Comparison of ENCODE assay signal across 27 mouse cellular contexts in genomic region chr3:12173371-12173770, GRCm38 (mm10).
DNase-seq lines count a peak whose midpoint lies in the region; ATAC-seq lines count a peak whose summit lies in the region.
"Had no signal": no experiment of that assay in that cellular context is flagged by ENCODE, and none has a peak within 500 bp of the region (broad histone marks: within the 10 kb centered on the region; RNA-seq: fewer than 3 reads in every experiment).

No protein-coding gene starts in this region.

- H3K4me3 ChIP-seq in midbrain, embryonic 11.5 days (ENCODE audit: low read depth, low read length): no peak overlapping the region
- H3K4me3 ChIP-seq in midbrain, embryonic 10.5 days: no peak overlapping the region
- no peak overlapping the region for H3K4me3 ChIP-seq in hindbrain, embryonic 14.5 days (replicated peaks; ENCODE audit: low read length)
- H3K4me3 ChIP-seq in midbrain, embryonic 13.5 days (replicated peaks): no peak overlapping the region
- H3K4me3 ChIP-seq in neural tube, embryonic 13.5 days: no peak overlapping the region
- H3K4me3 ChIP-seq: embryonic facial prominence, embryonic 13.5 days; forebrain, embryonic 10.5 days; forebrain, embryonic 15.5 days; heart, embryonic 12.5 days; limb, embryonic 10.5 days; limb, embryonic 15.5 days; liver, embryonic 13.5 days had no signal

- H3K4me1 ChIP-seq in midbrain, embryonic 11.5 days (ENCODE audit: control insufficient read depth, insufficient read depth, low read length): no peaks in the 10 kb centered on the region
- H3K4me1 ChIP-seq in midbrain, embryonic 10.5 days: no peaks in the 10 kb centered on the region
- H3K4me1 ChIP-seq in hindbrain, embryonic 14.5 days (replicated peaks; ENCODE audit: control insufficient read depth, insufficient read depth, low read length): no peaks in the 10 kb centered on the region
- H3K4me1 ChIP-seq in midbrain, embryonic 13.5 days (replicated peaks): no peaks in the 10 kb centered on the region
- peaks cover 3% of the 10 kb centered on the region; the same call in 1 of the 2 replicates for H3K4me1 ChIP-seq in neural tube, embryonic 13.5 days (replicated peaks)
- H3K4me1 ChIP-seq: embryonic facial prominence, embryonic 13.5 days; forebrain, embryonic 10.5 days; forebrain, embryonic 15.5 days; heart, embryonic 12.5 days; limb, embryonic 10.5 days; limb, embryonic 15.5 days; liver, embryonic 13.5 days had no signal

- no peaks in the 10 kb centered on the region for H3K36me3 ChIP-seq in midbrain, embryonic 11.5 days (ENCODE audit: control insufficient read depth, insufficient read depth, low read length)
- H3K36me3 ChIP-seq in midbrain, embryonic 10.5 days: no peaks in the 10 kb centered on the region
- H3K36me3 ChIP-seq in hindbrain, embryonic 14.5 days (replicated peaks; ENCODE audit: control insufficient read depth, insufficient read depth): no peaks in the 10 kb centered on the region
- no peaks in the 10 kb centered on the region for H3K36me3 ChIP-seq in midbrain, embryonic 13.5 days
- H3K36me3 ChIP-seq in neural tube, embryonic 13.5 days: no peaks in the 10 kb centered on the region
- H3K36me3 ChIP-seq: embryonic facial prominence, embryonic 13.5 days; forebrain, embryonic 10.5 days; forebrain, embryonic 15.5 days; G1E; heart, embryonic 12.5 days; limb, embryonic 10.5 days; limb, embryonic 15.5 days; liver, embryonic 13.5 days had no signal

- no peak overlapping the region for H3K27ac ChIP-seq in midbrain, embryonic 11.5 days (ENCODE audit: low read depth, low read length)
- H3K27ac ChIP-seq in midbrain, embryonic 10.5 days (replicated peaks): no peak overlapping the region
- H3K27ac ChIP-seq in hindbrain, embryonic 14.5 days: no peak overlapping the region
- no peak overlapping the region for H3K27ac ChIP-seq in midbrain, embryonic 13.5 days
- H3K27ac ChIP-seq in neural tube, embryonic 13.5 days (replicated peaks): no peak overlapping the region
- H3K27ac ChIP-seq: embryonic facial prominence, embryonic 13.5 days; forebrain, embryonic 10.5 days; forebrain, embryonic 15.5 days; limb, embryonic 10.5 days; limb, embryonic 15.5 days; liver, embryonic 13.5 days; macrophage had no signal

- 74% methylated on average over 3 of the region's 3 CpGs for WGBS in midbrain, embryonic 11.5 days
- 85% methylated on average over 3 of the region's 3 CpGs for WGBS in midbrain, embryonic 10.5 days
- 33% methylated on average over 3 of the region's 3 CpGs for WGBS in hindbrain, embryonic 14.5 days
- 55% methylated on average over 3 of the region's 3 CpGs for WGBS in midbrain, embryonic 13.5 days
- WGBS in neural tube, embryonic 13.5 days: 40% methylated on average over 3 of the region's 3 CpGs

- H3K4me2 ChIP-seq in midbrain, embryonic 11.5 days: no peak overlapping the region
- no peak overlapping the region for H3K4me2 ChIP-seq in hindbrain, embryonic 14.5 days (replicated peaks)
- no peak overlapping the region for H3K4me2 ChIP-seq in midbrain, embryonic 13.5 days (replicated peaks)
- no peak overlapping the region for H3K4me2 ChIP-seq in neural tube, embryonic 13.5 days
- H3K4me2 ChIP-seq: embryonic facial prominence, embryonic 13.5 days; forebrain, embryonic 15.5 days; heart, embryonic 12.5 days; limb, embryonic 15.5 days; liver, embryonic 13.5 days had no signal

- H3K9ac ChIP-seq in midbrain, embryonic 11.5 days (ENCODE audit: low read length): no peak overlapping the region
- no peak overlapping the region for H3K9ac ChIP-seq in hindbrain, embryonic 14.5 days
- H3K9ac ChIP-seq in midbrain, embryonic 13.5 days (replicated peaks): no peak overlapping the region
- no peak overlapping the region for H3K9ac ChIP-seq in neural tube, embryonic 13.5 days
- H3K9ac ChIP-seq: embryonic facial prominence, embryonic 13.5 days; forebrain, embryonic 15.5 days; heart, embryonic 12.5 days; limb, embryonic 15.5 days; liver, embryonic 13.5 days had no signal

- ATAC-seq in midbrain, embryonic 11.5 days (ENCODE audit: low FRiP score): peak; percentile 85
- peak; percentile 77; the same call in 1 of the 2 replicates for ATAC-seq in hindbrain, embryonic 14.5 days (ENCODE audit: low FRiP score)
- ATAC-seq in midbrain, embryonic 13.5 days: peak; percentile 92
- ATAC-seq in neural tube, embryonic 13.5 days (ENCODE audit: low read depth): peak; percentile 63
- ATAC-seq: forebrain, embryonic 15.5 days had no signal

- no peaks in the 10 kb centered on the region for H3K27me3 ChIP-seq in midbrain, embryonic 11.5 days (ENCODE audit: control insufficient read depth, insufficient read depth, low read length)
- no peaks in the 10 kb centered on the region for H3K27me3 ChIP-seq in midbrain, embryonic 10.5 days (ENCODE audit: low read depth, poor library complexity, severe bottlenecking)
- H3K27me3 ChIP-seq in hindbrain, embryonic 14.5 days (ENCODE audit: control insufficient read depth, insufficient read depth, low read length): no peaks in the 10 kb centered on the region
- no peaks in the 10 kb centered on the region for H3K27me3 ChIP-seq in midbrain, embryonic 13.5 days
- no peaks in the 10 kb centered on the region for H3K27me3 ChIP-seq in neural tube, embryonic 13.5 days
- H3K27me3 ChIP-seq: embryonic facial prominence, embryonic 13.5 days; forebrain, embryonic 15.5 days; heart, embryonic 12.5 days; limb, embryonic 15.5 days; liver, embryonic 13.5 days had no signal

- H3K9me3 ChIP-seq in midbrain, embryonic 11.5 days (ENCODE audit: control insufficient read depth, low read length): no peaks in the 10 kb centered on the region
- no peaks in the 10 kb centered on the region for H3K9me3 ChIP-seq in midbrain, embryonic 10.5 days (replicated peaks)
- H3K9me3 ChIP-seq in hindbrain, embryonic 14.5 days (ENCODE audit: control insufficient read depth, low read length): no peaks in the 10 kb centered on the region
- no peaks in the 10 kb centered on the region for H3K9me3 ChIP-seq in midbrain, embryonic 13.5 days
- H3K9me3 ChIP-seq in neural tube, embryonic 13.5 days: no peaks in the 10 kb centered on the region
- H3K9me3 ChIP-seq: embryonic facial prominence, embryonic 13.5 days; forebrain, embryonic 10.5 days; forebrain, embryonic 15.5 days; G1E; heart, embryonic 12.5 days; limb, embryonic 10.5 days; limb, embryonic 15.5 days; liver, embryonic 13.5 days had no signal

- DNase-seq in midbrain, embryonic 11.5 days (ENCODE audit: low spot score, missing footprints): peak; percentile 84
- no peak for DNase-seq in midbrain, embryonic 10.5 days (ENCODE audit: low spot score)
- DNase-seq in hindbrain, embryonic 14.5 days (ENCODE audit: low spot score): no peak
- DNase-seq in urinary bladder, postnatal 4 days (ENCODE audit: low spot score in 2 of 2): no peak
- DNase-seq in layer of hippocampus, adult 18-20 months (ENCODE audit: low spot score in 2 of 2): no peak
- DNase-seq in heart, postnatal 4 days: no peak
- DNase-seq: adrenal gland, postnatal 10 days; cerebellum, adult 11-12 months; cerebellum, adult 9-11 months; gastrocnemius, postnatal 36 days; heart, adult 18-20 months; kidney, adult 2 months; kidney, postnatal 10 days; layer of hippocampus, adult 9-11 months; liver, embryonic 13.5 days; lung, adult 2 months; lung, postnatal 10 days had no signal
